Mouse (Mus musculus) left cerebral cortex, adult 9 months (tissue): ENCODE measurements around the gene Klhl21.

ENCODE experiments used
- DNase-seq, 2 experiments: peaks; one replicate each; pipeline ENCODE4 v3.0.0; 2022; ENCODE audit warnings: low spot score in 2 of 2

The Klhl21 gene

GRCm38 (mm10) chr4:151995371-151996172 is 13.0 kb upstream of the Klhl21 start:
- no peak for DNase-seq

DNA sequence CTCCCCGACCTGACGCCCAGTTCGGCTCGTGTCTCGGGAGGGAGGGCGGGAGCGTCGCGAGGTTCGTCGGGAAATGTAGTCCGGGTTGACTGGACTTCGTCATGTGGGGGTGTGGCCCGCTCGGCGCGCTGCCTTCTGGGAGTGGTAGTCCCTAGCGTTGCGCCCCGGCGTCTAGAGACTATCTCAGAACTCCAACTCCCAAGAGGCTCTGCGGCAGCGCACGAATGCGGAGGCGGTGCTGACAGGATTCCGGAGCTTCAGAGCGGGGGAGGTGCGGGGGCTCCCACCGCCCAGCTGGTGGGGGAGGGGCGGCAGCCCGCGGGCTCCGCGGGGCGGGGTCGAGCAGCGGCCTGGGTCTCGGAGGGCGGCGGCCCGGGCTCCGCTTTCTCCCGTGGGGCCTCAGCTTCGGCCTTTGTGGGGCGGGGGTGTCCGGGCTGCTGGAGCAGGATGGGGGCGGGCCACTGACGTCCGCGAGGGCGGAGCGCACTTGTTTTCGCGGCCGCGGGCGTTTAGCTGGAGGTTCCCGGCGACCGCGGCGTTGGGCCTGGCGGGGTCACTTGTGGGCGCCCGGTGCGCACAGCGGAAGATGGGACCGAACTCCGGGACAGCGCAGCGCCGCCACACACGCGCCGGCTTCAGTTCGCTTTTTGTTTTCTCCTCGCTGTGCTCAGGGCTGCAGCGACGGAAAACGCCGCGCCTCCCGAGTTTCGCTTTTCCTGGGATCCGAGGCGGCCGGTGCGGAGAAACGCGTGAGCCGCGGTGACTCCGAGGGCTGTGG is 12.2 kb upstream of the Klhl21 start, which contains the start of gene Phf13:
TSS of gene Phf13 (minus strand) at position 86 of the 778 bp plus-strand sequence.
- peak; percentile 97 to 99 for DNase-seq

DNA sequence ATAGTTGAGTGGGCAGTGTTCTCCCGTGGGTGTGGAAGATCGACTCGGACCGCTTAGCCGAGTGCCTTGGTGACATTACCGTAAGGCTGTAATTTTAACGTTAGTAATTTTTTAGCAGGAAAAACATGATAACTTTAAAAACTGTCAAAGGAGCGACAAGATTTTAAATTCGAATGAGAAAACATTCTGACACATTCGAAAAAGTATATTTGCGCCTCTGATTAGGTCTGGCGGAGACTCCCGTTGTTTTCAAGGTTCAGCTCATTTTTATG is 11.7 kb upstream of the Klhl21 start:
- DNase-seq: no peak

- DNase-seq: no peak
Measured at GRCm38 (mm10) chr4:151997701-151998100, 10.9 kb upstream of the Klhl21 start.

- no peak for DNase-seq
Measured at GRCm38 (mm10) chr4:151999481-151999880, 9.1 kb upstream of the Klhl21 start.

DNA sequence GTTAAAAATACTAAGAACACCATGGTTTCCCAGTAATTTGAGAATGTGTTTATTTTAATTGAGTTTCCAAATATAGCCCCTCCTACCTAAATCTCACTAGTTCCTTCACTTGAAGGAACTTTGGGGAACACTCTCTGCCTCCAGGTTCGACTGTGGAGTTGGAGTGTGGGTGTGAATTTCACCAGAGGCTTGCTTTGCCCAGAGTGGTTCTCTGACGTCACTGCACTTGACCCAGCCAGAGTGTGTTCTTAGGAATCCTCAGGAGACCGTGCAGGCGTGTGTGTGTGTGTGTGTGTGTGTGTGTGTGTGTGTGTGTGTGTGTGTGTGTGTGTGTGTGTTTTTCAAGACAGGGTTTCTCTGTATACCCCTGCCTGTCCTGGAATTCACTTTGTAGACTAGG is 7.7 kb upstream of the Klhl21 start:
- DNase-seq: no peak

DNA sequence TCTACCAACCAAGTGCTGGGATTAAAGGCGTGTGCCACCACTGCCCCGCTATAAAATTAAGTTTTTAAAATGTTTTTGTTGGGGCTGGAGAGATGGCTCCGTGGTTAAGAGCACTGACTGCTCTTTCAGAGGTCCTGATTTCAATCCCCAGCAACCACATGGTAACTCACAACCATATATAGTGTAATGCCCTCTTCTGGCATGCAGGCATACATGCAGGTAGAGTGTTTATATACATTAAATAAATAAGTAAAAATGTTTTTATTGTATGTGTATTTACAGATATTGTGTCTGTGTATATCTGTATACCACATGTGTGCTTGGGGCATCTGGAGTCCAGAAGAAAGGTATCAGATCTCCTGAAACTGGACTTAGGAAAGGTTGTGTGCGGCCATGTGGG is 7.3 kb upstream of the Klhl21 start:
- no peak for DNase-seq

DNA sequence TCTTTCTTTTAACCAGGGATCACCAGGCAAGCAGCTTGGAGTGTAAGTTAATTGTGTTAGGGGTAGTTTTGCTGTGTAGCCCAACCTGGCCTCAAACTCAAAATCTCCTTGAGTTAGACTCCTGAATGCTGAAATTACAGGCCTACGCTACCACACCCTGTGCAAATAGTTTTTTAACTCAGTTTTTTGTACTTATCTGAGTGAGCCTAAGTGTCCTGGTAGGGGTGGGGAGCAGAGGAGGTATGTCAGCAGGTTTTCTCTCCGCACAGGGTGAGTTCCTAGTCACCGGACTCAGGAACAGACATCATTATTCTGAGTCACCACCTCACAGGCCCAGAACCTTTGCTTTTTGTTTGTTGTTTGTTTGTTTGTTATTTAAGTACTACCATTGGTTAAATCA is 6.5 kb upstream of the Klhl21 start:
- no peak for DNase-seq

DNA sequence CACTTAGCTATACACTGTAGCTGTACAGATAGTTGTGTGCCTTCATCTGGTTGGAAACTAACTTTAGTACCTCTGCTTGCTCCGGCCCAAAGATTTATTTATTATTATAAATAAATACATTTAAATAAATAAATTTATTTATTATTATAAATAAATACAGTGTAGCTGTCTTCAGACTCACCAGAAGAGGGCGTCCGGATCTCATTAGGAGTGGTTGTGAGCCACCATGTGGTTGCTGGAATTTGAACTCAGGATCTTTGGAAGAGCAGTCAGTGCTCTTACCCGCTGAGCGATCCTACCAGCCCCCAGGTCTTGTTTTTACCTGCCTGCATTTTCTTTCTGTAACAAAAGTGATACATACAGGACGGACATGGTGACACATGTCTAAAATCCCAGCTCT is 2.5 kb upstream of the Klhl21 start:
- no peak for DNase-seq

DNA sequence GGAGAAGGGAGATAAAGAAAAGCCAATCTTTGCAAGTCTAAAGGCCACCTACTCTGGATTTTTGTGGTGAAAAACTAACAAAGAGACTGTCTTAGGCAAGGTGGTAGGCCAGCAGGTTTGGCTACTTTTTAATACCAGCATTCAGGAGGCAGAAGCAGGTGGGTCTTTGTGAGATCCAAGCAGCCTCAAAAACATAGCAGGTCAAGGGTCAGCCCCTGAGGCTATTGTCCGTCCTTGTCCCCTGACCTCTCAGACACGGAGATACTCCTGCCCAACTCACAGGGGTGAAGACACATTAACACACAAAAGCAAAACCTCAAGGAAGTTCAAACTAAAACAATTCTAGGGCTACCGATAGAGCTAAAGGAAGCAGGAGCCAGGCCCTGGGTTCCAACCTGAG is 1.8 kb upstream of the Klhl21 start:
- DNase-seq: no peak

- DNase-seq: no peak
Measured at GRCm38 (mm10) chr4:152007481-152008147, 989 bp upstream of the Klhl21 start.

- DNase-seq: no peak
Measured at GRCm38 (mm10) chr4:152008148-152008500, 479 bp upstream of the Klhl21 start.

- DNase-seq: peak in 1 of 2 experiments; percentile 80
Measured at GRCm38 (mm10) chr4:152009076-152010051, 761 bp downstream of the Klhl21 start.

GRCm38 (mm10) chr4:152010091-152010706 is 1.6 kb downstream of the Klhl21 start:
- DNase-seq: no peak

DNA sequence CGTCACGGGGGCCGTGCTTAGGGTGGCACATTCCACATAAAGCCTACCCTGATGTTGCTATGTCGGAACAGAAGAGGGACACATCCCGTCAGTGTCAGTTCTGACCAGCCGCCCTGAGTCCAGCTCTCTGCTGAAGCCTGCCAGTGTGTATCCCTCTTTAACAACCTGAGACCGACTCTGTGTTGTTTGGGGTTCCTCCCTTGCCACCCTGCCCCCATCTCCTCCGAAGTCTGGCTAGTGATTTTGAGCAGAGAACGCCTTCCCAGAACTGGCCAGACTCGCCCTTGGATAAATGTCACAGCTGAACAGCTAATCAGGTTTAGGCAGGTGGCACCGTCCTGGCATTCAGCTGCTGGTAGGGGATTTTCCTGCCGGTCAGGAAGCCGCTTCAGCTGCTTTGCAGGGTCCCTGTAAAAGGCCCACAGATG is 2.1 kb downstream of the Klhl21 start:
- DNase-seq: no peak

DNA sequence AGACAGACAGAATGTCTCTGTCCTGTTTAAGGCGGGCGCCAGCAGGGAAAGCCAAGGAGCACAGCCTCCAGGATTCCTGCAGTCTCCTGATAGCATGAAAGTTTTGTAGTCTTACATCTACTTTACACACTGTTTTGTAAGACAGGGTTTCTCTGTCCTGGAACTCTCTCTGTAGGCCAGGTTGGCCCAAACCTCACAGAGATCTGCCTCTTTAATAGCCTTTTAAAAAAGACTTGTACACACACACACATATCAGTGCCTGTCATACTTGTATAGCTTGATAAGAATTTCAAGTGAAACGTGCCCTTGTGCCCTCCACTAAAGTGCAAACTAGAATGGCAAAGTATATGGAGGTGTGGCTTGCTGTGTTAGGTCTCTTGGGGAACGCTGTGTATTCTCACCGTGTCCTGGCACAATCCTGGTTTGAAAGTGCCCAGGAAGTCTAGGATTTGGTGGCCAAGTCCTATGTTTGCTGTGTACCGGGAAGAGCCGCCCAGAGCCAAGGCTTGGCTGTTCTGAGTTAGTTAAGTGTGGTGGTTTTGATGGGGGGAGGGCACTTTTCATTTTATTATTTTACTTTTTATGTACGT is 2.7 kb downstream of the Klhl21 start:
- no peak for DNase-seq

DNA sequence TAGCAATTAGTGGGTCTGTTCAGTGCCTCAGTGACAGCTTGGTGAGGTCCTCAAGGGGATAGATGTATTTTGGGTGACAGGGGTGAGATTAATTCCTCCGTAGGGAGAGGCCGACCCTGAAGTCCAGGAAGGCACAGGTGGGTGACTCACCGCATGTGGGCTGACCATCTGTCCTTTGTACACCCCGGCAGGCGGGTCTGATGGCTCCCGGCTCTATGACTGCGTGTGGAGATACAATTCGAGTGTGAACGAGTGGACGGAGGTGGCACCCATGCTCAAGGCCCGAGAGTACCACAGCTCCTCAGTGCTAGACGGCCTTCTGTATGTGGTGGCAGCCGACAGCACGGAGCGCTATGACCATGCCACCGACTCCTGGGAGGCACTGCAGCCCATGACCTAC is 3.5 kb downstream of the Klhl21 start:
- DNase-seq: no peak

DNA sequence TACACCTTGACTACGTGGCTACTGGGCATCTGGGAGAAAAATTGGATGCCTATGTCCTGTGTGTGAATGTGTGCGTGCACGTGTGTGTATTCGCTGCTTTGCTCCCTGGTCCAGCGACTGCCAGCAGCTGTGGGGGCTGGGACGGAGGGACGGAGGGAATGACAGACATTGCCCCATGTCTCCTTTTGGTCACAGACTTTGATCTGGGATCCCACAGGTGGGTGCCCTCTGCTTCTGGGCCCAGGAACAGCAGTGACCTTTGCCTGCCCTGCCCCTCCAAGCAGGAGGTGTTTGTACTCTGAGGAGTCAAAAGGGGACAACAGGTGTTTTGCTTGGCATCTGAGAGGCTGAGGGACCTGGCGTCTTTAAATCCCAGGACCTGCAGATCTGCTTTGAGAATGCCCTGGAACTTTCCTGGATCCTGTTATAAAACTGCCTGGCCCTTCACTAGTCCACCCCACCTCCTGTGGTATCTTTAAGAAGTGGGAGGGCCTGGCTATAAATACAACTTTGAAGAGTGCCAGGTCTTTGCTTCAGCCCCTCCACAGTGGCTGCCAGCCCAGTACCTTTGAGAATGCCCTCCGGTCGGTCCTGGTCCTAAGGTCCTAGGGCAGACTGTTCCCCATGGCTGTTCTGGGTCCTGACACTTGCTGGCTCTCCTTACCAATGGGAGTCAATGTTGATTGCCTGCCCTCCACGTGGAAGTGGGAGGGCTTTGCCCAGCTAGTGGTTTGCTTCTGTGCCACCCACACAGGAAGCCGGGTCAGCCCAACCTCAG is 4.6 kb downstream of the Klhl21 start:
- DNase-seq: no peak

DNA sequence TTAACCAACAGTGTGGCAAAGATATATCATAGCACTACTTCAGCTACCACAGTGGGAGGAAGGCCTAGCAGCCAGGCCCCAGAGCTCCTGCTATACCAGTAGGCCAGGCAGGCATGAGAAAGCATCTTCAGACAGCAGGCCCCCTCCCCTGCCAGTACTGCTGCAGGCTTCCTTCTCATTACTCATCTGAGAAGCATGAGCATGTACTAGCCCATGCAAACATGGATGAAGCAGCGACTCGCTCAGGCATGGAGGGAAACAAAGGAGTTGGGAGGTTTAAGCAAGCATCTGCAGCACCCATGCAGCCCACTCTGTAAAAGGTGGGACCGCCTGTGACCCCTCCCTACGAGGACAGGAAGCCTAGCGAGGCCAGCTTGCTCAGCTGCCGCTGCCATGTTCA is 10.5 kb downstream of the Klhl21 start:
- no peak for DNase-seq

GRCm38 (mm10) chr4:152020024-152020423 is 11.4 kb downstream of the Klhl21 start:
- no peak for DNase-seq
